Mouse (Mus musculus) intestine, embryonic 15.5 days (tissue): ENCODE measurements at regions not wholly inside any gene's neighbourhood (a gene's known extent, or its start where the extent isn't known, plus 50 kb on each side); places are given as distances from the start of the nearest gene placed in this dataset.

Source experiments
- ATAC-seq: fragments of 200-750 bp; cut with Nextera tagmentation; 2 replicates; pipeline ENCODE4 v1.8.0; 2017; ENCODE audit warnings: moderate TSS enrichment, moderate library complexity
- H3K27ac ChIP-seq: fragments of 300-500 bp; sonication (generic); 2 replicates; pipeline ENCODE4 v1.5.1; 2015; ENCODE audit warnings: mild to moderate bottlenecking, inconsistent platforms
- H3K27me3 ChIP-seq: fragments of 300-500 bp; sonication (generic); replicated peaks from 2 replicates; pipeline ENCODE4 v1.6.1; 2015; ENCODE audit warnings: inconsistent platforms
- H3K36me3 ChIP-seq: fragments of 300-500 bp; sonication (generic); 2 replicates; pipeline ENCODE4 v1.6.1; 2015; ENCODE audit warnings: inconsistent platforms
- H3K4me1 ChIP-seq: fragments of 300-500 bp; sonication (generic); replicated peaks from 2 replicates; pipeline ENCODE4 v1.6.1; 2015; ENCODE audit warnings: inconsistent platforms
- H3K4me2 ChIP-seq: fragments of 300-500 bp; sonication (generic); replicated peaks from 2 replicates; pipeline ENCODE4 v1.6.1; 2015; ENCODE audit warnings: mild to moderate bottlenecking, inconsistent platforms
- H3K4me3 ChIP-seq: fragments of 300-500 bp; sonication (generic); replicated peaks from 2 replicates; pipeline ENCODE4 v1.5.1; 2015; ENCODE audit warnings: inconsistent platforms
- H3K9ac ChIP-seq: fragments of 300-500 bp; sonication (generic); 2 replicates; pipeline ENCODE4 v1.6.1; 2015; ENCODE audit warnings: inconsistent platforms
- H3K9me3 ChIP-seq: fragments of 300-500 bp; sonication (generic); 2 replicates; pipeline ENCODE4 v1.6.1; 2016; ENCODE audit warnings: inconsistent platforms
- WGBS: fragments of 180-500 bp; shearing (Covaris S2); methylation state at CpG from one replicate; pipeline ENCODE4 v1.1.7; 2015; 5-methylcytosine and 5-hydroxymethylcytosine counted together

- Histone ChIP-seq H3K27me3 (0 out of 2 replicates have a peak, but pooled peaks cover 3% of the 10 kb centered on the region), H3K27ac (no peak overlapping the region), H3K4me1 (no peaks in the 10 kb centered on the region), H3K9ac (no peak overlapping the region), H3K4me3 (no peak overlapping the region), H3K36me3 (no peaks in the 10 kb centered on the region), H3K4me2 (no peak overlapping the region), H3K9me3 (no peaks in the 10 kb centered on the region)
- no peak for ATAC-seq
- 90% methylated on average over 4 of the region's 4 CpGs for WGBS
Measured at GRCm38 (mm10) chr6:52472008-52472407, 158.7 kb downstream of the Evx1 start.

GRCm38 (mm10) chr6:52473042-52473589 is 159.8 kb downstream of the Evx1 start:
- no peak overlapping the region for H3K4me2 ChIP-seq
- H3K9me3 ChIP-seq, result no peaks in the 10 kb centered on the region
- WGBS, result 81% methylated on average over 12 of the region's 12 CpGs
- 0 out of 2 replicates have a peak, but pooled peaks cover 3% of the 10 kb centered on the region for H3K27me3 ChIP-seq
- H3K9ac ChIP-seq, result no peak overlapping the region
- H3K4me1 ChIP-seq, result no peaks in the 10 kb centered on the region
- ATAC-seq, result no peak
- H3K4me3 ChIP-seq, result no peak overlapping the region
- H3K36me3 ChIP-seq, result no peaks in the 10 kb centered on the region
- no peak overlapping the region for H3K27ac ChIP-seq

DNA sequence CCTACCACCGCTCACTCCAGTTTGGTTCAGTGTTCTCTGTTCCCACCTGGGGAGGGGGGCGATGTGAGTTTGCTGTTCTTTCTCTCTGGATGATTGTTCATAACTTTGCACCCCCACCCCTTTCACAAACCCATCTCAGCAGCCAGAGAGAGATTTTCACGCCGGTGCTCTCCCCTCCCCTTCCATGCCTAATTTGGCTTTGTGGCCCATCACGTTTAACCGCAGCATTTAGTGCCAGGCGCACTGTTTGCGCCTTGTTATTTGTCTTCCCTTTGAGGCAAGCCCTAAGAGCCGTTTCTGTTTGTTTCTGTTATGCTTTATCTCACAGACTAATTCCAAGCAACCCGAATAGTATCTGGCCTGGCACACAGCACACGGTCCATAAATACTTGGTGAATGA is 160.6 kb downstream of the Evx1 start:
- WGBS, result 30% methylated on average over 11 of the region's 11 CpGs

DNA sequence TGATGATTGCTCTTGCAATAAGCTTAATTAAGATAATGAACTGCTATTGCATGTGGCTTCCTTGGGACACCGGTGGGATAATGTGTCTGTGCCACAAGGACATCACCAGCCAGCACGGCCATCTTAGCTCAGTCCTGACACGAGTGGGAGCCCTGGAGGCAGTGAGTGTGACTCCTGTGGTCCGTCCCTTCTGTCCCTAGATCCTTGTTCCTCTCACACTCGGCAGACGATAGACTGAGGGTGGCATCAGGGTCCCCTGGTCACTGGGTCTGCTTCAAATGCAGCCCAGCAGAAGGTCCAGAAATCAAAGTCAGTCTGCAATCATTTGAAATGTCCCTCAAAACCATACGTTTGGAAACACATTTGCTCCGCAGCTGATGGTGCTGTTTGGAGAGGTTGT is 162.4 kb downstream of the Evx1 start:
- Histone ChIP-seq H3K27me3 (peaks cover 7% of the 10 kb centered on the region; the same call in 1 of the 2 replicates), H3K27ac (no peak overlapping the region), H3K4me3 (no peak overlapping the region), H3K4me2 (no peak overlapping the region), H3K4me1 (peaks cover 12% of the 10 kb centered on the region), H3K9ac (no peak overlapping the region), H3K9me3 (no peaks in the 10 kb centered on the region), H3K36me3 (no peaks in the 10 kb centered on the region)
- 91% methylated on average over 8 of the region's 8 CpGs for WGBS
- ATAC-seq, result no peak

More for the DNA sequence above, 160.6 kb downstream of the Evx1 start:
- Histone ChIP-seq H3K9ac (no peak overlapping the region), H3K9me3 (no peaks in the 10 kb centered on the region), H3K4me1 (peaks cover 6% of the 10 kb centered on the region), H3K4me2 (no peak overlapping the region), H3K27me3 (peaks cover 7% of the 10 kb centered on the region; the same call in 1 of the 2 replicates), H3K36me3 (no peaks in the 10 kb centered on the region), H3K4me3 (no peak overlapping the region), H3K27ac (no peak overlapping the region)
- ATAC-seq, result no peak

- Histone ChIP-seq H3K4me1 (peaks cover 12% of the 10 kb centered on the region), H3K36me3 (no peaks in the 10 kb centered on the region), H3K27ac (no peak overlapping the region), H3K9ac (no peak overlapping the region), H3K9me3 (no peaks in the 10 kb centered on the region), H3K4me2 (no peak overlapping the region), H3K4me3 (no peak overlapping the region), H3K27me3 (peaks cover 7% of the 10 kb centered on the region; the same call in 1 of the 2 replicates)
- WGBS, result 53% methylated on average over 7 of the region's 7 CpGs
- no peak for ATAC-seq
Measured at GRCm38 (mm10) chr6:52476907-52477306, 163.3 kb downstream of the Hibadh start.

DNA sequence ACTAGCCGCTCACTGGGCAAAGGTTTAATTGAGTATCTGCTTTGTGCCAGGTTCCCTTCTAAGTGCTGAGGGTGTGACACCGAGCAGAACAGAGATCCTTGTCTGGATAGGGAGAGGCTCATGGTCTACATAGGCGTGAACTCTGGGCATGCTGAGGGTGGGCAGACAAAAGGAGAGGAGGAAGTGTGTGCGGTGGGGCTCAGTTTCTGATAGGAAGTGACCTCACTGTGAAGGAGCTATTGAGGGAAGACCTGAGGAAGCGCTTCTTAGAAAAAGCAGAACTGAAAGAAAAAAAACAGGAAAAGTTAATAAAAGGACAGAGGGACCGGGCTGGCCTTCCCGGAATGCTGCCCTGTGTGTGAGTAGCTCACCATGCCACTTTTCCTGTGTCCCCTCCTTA is 162.8 kb downstream of the Hibadh start:
- Histone ChIP-seq H3K4me3 (no peak overlapping the region), H3K36me3 (no peaks in the 10 kb centered on the region), H3K4me1 (peaks cover 12% of the 10 kb centered on the region), H3K9ac (no peak overlapping the region), H3K27ac (no peak overlapping the region), H3K27me3 (peaks cover 7% of the 10 kb centered on the region; the same call in 1 of the 2 replicates), H3K4me2 (no peak overlapping the region), H3K9me3 (no peaks in the 10 kb centered on the region)
- 68% methylated on average over 7 of the region's 7 CpGs for WGBS
- ATAC-seq, result 0 out of 2 replicates have a peak, but pooled peaks have one; percentile 24

DNA sequence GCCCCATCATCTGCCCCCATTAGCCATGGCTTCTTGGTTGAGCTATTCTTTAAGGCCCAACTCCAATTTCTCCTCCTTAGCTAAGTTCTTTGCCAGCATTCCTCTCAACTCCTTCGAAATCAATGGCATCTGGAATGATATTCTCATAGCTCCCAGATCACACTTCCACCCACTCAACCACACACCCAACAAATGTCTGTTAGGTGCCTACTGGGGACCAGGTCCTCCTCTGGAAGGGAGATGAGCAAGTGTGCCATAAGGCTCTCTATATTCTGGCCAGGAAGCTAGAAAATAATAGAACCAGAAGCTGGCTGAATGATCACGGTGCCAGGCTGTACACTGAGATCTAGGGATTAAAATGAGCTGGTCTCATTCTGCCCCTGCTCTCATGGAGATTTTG is 161.6 kb downstream of the Hibadh start:
- Histone ChIP-seq H3K36me3 (no peaks in the 10 kb centered on the region), H3K9me3 (no peaks in the 10 kb centered on the region), H3K27me3 (peaks cover 4% of the 10 kb centered on the region; the same call in 1 of the 2 replicates), H3K27ac (no peak overlapping the region), H3K4me1 (peaks cover 12% of the 10 kb centered on the region), H3K9ac (no peak overlapping the region), H3K4me3 (no peak overlapping the region), H3K4me2 (0 out of 2 replicates have a peak overlapping the region, but pooled peaks have one; percentile 22)
- ATAC-seq, result no peak
- 86% methylated on average over 2 of the region's 2 CpGs for WGBS

GRCm38 (mm10) chr6:52479200-52479599 is 161.0 kb downstream of the Hibadh start:
- Histone ChIP-seq H3K4me2 (peak overlapping the region; percentile 22), H3K27ac (no peak overlapping the region), H3K9ac (no peak overlapping the region), H3K9me3 (no peaks in the 10 kb centered on the region), H3K4me3 (no peak overlapping the region), H3K27me3 (peaks cover 4% of the 10 kb centered on the region; the same call in 1 of the 2 replicates), H3K4me1 (peaks cover 12% of the 10 kb centered on the region), H3K36me3 (no peaks in the 10 kb centered on the region)
- no peak for ATAC-seq
- 18% methylated on average over 12 of the region's 12 CpGs for WGBS

- peak; percentile 88 for ATAC-seq
- no peaks in the 10 kb centered on the region for H3K36me3 ChIP-seq
- peaks cover 17% of the 10 kb centered on the region for H3K4me1 ChIP-seq
- H3K9me3 ChIP-seq, result no peaks in the 10 kb centered on the region
- H3K4me3 ChIP-seq, result no peak overlapping the region
- no peak overlapping the region for H3K9ac ChIP-seq
- peaks cover 4% of the 10 kb centered on the region; the same call in 1 of the 2 replicates for H3K27me3 ChIP-seq
- H3K27ac ChIP-seq, result no peak overlapping the region
- WGBS, result 54% methylated on average over 7 of the region's 7 CpGs
- 0 out of 2 replicates have a peak overlapping the region, but pooled peaks have one; percentile 19 for H3K4me2 ChIP-seq
Measured at GRCm38 (mm10) chr6:52481975-52482374, 158.2 kb downstream of the Hibadh start.

DNA sequence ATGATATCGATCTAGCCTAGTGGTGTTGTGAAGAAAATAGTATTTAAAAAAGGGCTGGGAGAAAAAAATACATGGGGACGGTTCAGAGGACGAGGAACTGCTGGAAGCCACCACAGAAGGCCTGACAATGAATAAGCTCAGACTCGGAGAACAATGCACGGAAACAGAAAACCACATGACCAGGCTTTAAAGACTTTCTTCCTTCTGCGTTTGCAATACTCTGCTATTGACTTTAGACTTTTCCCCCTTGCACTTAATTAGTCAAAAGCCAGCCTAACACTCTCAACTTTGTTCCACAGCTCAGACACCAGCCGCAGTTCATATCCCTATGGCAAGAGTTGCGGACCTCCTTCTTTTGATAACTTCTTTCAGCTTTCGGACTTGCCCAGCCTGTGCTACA is 154.0 kb downstream of the Hibadh start:
- no peak for ATAC-seq
- Histone ChIP-seq H3K4me3 (no peak overlapping the region), H3K4me2 (no peak overlapping the region), H3K27ac (peak overlapping the region; percentile 64), H3K27me3 (peaks cover 2% of the 10 kb centered on the region; the same call in 1 of the 2 replicates), H3K36me3 (no peaks in the 10 kb centered on the region), H3K9me3 (no peaks in the 10 kb centered on the region), H3K9ac (no peak overlapping the region), H3K4me1 (peaks cover 5% of the 10 kb centered on the region; the same call in 1 of the 2 replicates)
- 63% methylated on average over 9 of the region's 9 CpGs for WGBS

- ATAC-seq, result peak; percentile 60
- Histone ChIP-seq H3K27ac (peak overlapping the region; percentile 64), H3K9ac (no peak overlapping the region), H3K4me2 (no peak overlapping the region), H3K27me3 (peaks cover 2% of the 10 kb centered on the region; the same call in 1 of the 2 replicates), H3K4me1 (peaks cover 5% of the 10 kb centered on the region; the same call in 1 of the 2 replicates), H3K4me3 (no peak overlapping the region), H3K9me3 (no peaks in the 10 kb centered on the region), H3K36me3 (no peaks in the 10 kb centered on the region)
- 29% methylated on average over 4 of the region's 4 CpGs for WGBS
Measured at GRCm38 (mm10) chr6:52486655-52487054, 153.5 kb downstream of the Hibadh start.

DNA sequence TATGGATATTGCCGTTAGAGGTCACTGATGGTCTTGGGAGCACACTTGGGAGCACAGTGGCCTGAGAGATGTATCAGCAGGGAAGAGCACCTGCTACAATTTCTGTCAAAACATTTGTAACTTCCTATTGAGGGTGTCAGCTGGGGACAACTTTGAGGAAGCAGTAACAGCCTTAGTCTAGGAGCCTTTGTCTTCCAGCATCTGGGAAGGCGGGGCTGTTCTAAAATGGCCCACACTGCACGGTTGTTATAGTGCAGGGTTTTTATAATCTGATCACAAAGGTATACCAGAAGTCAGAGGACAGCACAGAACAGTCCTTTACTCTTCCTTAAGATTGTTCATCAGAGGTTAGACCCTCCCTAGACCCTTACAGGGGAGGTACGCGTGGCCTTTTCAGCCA is 152.3 kb downstream of the Hibadh start:
- Histone ChIP-seq H3K36me3 (no peaks in the 10 kb centered on the region), H3K27me3 (peaks cover 2% of the 10 kb centered on the region; the same call in 1 of the 2 replicates), H3K4me1 (peaks cover 5% of the 10 kb centered on the region; the same call in 1 of the 2 replicates), H3K9me3 (no peaks in the 10 kb centered on the region), H3K27ac (no peak overlapping the region), H3K9ac (no peak overlapping the region), H3K4me2 (no peak overlapping the region), H3K4me3 (no peak overlapping the region)
- WGBS, result 88% methylated on average over 5 of the region's 5 CpGs
- ATAC-seq, result no peak

- no peaks in the 10 kb centered on the region for H3K9me3 ChIP-seq
- 79% methylated on average over 14 of the region's 14 CpGs for whole genome bisulfite sequencing
- H3K4me3 ChIP-seq, result no peak overlapping the region
- H3K27ac ChIP-seq, result no peak overlapping the region
- no peak for ATAC-seq
- H3K27me3 ChIP-seq, result peaks cover 2% of the 10 kb centered on the region; the same call in 1 of the 2 replicates
- H3K4me1 ChIP-seq, result peaks cover 5% of the 10 kb centered on the region; the same call in 1 of the 2 replicates
- H3K36me3 ChIP-seq, result no peaks in the 10 kb centered on the region
- H3K9ac ChIP-seq, result no peak overlapping the region
- no peak overlapping the region for H3K4me2 ChIP-seq
Measured at GRCm38 (mm10) chr6:52490264-52490775, 149.9 kb downstream of the Hibadh start.
